Mouse (Mus musculus) monocyte, adult 5-6 weeks (primary cell): ENCODE data around the gene Fank1. TPM values are rescaled to one million over a fixed set of nuclear protein-coding genes. Genes with fewer than 3 reads are reported as not detected.

Source experiments
- ATAC-seq: fragments of 153-309, 156-312 bp; replicated peaks from 2 replicates; pipeline ENCODE4 v1.8.0; 2017; ENCODE audit warnings: mild to moderate bottlenecking; ENCODE audit not compliant: low TSS enrichment, insufficient number of reproducible peaks, severe bottlenecking, poor library complexity, low FRiP score
- total RNA-seq: library from RNA; stranded (forward); fragments of 200-1000, 200-491, 200-594 nt; gene quantifications from 3 replicates; pipeline ENCODE4 v1.2.3, GENCODE M21; 2017

Fank1 gene
- 0.39 TPM in 1 of 3 replicates, not detected in the others for total RNA-seq

DNA sequence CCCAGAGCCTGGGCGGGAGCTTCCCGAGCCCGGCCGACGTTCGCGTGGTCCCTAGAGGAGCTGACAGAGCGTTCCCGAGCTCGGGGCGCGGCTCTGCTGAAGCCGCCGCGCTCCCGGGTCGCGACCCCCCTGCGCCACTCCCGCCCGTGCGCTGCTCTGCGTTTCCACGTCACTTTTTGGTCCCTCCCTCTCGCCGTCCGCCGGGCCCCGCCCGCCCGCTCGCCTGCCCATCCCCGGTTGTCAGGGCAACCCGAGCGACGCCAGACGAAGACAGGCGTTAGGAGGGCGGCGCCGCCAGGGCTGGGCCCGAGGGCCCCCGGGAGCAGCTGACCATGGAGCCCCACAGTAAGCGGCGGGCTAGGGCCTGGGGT, at the start of gene Fank1:
TSS of gene Fank1 (plus strand) at position 236 of the 371 bp plus-strand sequence.
- peak; percentile 68 for ATAC-seq

DNA sequence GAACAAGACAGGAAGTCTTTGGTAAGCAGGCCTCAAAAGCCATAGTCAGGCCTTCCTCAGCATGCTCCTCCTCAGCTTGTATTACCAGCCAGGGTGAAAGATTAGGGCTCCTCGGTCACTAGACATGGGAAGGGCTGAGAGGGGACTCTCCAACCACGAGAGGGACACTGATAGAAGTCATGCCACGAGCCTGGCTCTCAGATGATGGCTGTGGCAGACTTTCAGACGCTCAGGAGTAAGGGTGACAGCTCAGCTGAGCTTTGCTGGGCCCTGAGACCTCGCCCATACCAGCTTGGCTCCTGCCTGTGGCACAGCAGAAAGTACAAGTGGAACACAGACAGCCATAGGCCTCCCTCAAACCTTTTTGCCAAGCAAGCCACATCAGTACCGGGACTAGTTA, 49.6 kb upstream of the Fank1 start:
- no peak for ATAC-seq

DNA sequence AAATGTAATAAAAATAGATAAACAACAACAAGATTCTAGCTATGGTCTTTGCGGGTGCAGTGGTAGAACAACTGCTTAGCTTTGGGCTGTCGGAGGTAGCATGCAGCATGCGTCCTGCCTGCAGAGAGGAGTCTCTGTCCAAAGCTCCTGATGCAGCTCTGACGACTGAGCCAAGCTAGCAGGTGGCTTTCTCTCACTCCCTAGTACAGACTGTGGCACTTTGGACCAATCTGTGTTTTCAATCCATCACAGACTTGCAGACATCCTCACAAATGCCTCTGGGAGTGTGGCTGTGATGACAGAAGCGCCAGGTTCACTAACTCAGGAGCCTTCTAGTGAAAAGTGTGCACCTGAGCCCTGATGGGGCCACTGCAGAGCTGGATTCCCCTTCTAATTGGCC, 47.3 kb upstream of the Fank1 start:
- no peak for ATAC-seq

DNA sequence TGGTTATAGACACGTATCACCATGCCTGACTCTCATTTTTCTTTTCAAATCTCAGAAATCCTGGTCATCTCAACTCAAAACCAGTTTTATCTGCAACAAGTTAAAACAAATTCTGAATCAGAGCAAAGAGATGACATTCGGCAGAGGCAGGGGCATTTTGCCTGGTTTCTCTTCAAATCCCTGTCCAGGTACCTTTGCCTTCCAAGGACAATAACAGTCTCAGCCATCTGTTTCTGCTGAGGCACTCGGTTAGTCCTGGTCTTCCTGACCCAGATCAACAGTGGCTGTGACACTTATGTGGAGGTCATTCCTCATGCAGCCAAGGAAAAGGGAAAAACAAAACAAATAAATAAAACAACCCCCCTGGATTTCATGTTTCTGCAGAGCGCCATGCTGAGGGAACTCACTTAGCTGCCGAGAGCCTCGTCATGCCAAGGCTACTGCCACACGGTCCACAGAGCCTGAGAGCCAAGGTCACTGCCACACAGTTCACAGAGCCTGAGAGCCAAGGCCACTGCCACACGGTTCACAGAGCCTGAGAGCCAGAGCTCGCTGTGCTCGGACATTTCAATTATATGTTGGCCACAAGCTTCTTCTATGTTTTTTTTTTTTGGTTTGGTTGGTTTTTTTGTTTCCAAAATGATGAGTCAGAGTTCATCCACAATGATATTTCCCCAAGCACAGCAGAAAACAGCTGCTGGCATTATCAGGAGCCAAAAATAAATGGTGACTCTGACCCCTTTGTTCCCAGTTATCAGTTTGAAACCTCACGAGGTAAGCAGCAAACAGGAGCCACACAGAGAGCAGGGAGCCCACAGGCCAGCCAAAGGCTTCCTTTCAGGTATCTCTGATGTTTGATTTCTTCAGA, 46.1 kb upstream of the Fank1 start:
- ATAC-seq, result no peak

DNA sequence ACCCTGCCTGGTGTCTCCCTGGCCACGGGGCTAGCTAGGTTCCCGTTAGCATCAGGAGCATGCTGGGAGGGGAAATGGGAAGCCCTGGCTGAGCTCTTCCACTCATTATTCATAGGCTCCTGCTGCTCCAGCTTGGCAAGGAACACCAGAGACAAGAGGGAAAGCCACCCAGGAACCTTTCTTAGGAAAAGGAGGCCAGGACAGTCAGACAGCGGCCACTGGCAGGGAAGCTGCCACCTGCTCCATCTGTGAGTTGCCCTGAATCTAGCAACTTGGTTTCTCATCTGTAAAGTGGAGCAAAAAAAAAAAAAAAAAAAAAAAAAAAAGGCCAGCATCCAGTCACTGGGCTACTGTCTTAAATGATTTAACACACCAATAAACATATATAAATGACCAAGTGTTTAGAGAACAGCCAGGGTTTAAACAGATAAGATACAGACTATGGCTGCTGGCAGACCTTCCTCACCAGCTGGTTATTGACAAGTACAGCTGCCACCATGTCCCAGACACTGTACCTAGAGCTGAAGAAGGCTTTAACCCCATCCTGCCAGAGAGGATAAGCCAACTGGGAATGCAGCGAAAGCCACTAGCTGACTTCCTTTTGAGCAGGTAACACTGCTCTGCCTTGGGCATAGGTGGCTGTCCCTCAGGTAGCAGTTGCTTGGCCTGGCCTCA, 44.6 kb upstream of the Fank1 start:
- no peak for ATAC-seq

DNA sequence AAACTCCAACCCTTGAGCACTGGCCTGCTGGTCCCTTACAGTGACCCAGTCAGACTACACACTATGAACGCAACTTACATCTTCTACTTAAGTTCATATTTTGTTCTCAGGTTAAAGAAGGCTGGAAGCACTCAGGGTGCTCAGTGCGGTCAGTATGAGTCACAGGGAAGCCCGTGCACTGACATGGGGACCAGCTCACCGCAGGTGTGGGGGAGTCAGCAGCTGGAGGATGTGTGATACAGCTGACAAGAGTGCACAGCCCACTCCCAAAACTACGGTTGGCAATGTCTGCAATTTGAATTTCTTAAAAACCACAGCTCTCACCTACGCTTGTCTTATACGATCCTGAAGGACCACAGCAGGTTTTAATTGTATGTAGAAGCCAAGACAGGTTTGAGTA, 36.1 kb upstream of the Fank1 start:
- ATAC-seq, result no peak

DNA sequence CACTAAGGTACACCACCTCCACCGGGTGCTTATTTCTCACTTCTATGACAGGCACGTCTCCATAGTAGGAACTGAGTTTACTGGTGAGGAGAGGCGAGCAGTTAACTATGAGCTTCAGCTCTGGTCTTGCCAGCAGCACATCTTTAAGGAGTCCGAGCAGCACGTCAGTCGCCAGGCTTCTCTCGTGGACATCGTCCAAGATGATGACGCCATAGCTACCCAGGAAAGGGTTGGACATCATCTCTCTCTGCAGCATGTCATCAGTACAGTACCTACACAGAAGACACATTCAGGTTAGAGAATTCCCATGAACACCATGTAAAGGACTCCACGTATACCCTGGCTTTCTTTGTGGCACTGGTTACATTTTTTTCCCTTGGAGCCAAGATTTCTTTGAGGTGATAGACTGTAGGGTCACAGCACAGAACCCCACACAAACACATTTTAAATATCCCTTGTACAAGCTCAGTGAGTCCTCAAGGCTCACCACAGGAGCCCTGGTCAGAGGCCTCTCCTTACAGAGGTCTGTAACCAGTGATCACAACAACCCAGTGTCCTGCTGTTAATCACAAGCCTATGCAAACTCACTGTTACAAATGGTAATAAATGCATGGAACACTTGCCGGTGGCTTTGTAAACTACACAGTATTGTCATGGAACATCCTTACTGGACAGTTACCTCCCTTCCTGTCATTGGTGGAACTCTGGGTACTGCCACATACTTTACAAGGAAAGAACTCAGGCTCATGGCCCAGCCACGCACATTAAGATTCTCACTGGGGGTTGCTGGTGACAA, 33.9 kb upstream of the Fank1 start:
- ATAC-seq, result no peak

DNA sequence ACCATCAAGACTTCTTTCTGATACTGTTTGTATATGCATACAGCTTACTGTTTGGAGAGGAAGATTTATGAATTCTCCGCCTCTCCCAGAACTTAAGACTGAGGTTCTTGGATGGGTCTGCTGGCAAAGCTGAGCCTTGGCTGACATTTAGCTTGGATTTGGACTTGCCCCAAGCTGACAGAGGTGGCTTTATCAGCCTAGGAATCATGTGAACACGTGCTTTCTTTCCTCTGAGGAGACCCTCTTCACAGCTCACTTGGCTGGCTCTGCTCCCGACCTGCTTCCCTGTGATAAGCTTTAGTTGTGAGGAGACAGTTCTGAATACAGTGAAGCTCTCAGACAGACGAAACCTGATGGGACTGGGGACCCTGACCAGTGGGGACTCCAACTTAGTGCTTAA, 33.0 kb upstream of the Fank1 start:
- ATAC-seq, result no peak

DNA sequence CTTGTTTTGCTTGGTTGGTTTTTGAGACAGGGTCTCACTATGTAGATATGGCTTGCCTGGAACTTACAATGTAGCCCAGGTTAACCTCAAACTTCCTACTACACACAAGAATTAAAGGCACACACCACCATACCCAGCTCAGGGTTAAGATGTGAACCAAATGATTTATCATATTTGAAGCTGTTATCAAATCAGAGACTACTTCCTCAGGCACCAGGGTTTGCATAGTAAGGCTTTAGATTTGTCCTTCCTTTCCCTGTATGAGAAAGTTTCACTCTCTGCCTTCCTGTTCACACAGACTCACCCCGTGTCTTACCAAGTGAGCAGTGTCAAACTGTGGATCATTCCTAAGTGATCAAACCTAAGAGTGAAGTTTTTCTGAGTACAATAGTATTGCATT, 32.5 kb upstream of the Fank1 start:
- ATAC-seq, result no peak

DNA sequence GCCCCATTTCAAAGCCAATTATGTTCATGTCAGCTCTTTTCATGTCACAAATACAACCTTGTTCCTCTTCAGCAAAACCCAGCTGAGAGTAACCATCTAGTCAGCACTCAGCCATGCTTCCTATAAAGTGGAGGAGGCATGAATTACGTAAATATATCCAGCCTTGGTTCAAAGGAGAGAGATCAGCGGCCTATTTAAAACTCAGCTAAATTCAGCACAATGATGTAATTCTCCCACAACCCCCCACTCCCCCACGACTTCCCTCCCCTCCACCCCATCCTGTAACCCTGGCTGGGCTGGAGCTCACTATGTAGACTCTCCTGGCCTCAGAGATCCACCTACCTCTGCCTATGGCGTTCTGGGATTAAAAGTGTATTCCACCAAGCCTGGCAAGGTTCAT, 32.0 kb upstream of the Fank1 start:
- no peak for ATAC-seq

DNA sequence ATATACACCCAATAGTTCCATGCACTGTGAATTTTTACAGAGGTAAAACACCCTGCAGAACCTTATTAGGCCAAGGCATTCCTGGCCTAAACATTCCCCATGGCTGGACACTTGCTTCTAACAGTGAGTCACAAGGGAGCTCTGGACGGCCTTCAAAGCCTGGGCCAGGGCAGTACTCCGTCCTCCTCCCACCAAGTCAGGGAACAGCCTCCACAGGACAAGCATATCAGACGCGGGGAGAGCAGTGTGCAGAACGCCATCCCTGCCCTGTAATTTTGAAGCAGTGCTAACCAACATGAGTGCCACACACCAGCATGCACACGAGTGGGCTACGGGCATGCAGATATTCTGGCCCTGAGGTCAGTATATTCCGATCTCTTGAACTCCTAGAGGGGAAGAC, 29.3 kb upstream of the Fank1 start:
- ATAC-seq, result no peak

DNA sequence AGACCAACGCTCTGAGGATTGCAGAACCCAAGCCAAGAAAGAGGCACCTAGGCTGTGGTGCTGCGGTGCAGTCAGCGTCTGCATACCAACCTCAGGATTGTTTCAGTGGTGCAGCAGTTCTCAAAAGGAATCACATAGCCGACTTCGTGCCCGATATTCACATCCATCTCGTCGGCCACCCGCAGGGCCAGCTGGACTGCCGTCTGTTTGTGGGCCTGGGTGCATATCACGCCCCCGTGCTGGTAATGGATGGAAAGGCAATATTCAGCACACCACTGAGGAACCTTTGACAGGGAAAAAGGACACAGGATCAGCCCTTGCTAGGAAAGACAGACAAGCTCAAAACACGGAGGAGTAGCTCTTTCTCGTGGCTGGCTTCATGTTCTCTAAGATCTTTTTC, 27.9 kb upstream of the Fank1 start:
- ATAC-seq, result no peak

DNA sequence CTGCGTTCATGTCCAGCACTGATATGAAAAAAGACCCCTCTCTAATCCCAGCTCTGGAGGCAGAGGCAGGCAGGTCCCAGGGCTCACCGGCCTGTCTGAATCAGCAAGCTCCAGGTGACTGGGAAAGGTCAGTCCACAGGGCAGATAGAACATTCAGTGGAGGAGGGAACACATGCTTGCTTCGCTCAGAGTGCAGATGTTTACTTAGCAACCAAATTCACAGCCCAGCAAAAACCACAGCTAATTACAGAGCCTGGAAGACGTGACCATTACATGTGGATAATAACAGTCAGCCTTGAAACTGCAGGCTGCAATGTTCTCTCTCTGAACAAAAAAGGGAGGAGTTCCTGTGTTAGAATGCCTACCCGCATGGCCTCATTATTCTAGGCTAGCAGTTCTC, 26.0 kb upstream of the Fank1 start:
- ATAC-seq, result no peak

DNA sequence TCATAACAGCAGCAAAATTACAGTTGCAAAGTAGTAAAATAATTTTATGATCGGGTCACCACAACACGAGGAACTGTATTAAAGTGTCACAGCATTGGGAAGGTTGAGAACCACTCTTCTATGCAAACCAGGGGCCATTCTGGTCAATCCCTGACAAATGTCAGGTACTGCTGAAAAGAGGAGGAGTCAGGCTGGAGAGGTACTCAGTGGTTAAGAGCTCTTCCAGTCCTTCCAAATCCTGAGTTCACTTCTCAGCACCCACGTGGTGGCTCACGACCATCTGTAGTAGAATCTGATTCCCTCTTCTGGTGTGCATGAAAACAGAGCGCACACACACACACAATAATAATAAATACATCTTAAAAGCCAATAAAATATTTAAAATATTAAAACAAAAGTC, 25.5 kb upstream of the Fank1 start:
- no peak for ATAC-seq

DNA sequence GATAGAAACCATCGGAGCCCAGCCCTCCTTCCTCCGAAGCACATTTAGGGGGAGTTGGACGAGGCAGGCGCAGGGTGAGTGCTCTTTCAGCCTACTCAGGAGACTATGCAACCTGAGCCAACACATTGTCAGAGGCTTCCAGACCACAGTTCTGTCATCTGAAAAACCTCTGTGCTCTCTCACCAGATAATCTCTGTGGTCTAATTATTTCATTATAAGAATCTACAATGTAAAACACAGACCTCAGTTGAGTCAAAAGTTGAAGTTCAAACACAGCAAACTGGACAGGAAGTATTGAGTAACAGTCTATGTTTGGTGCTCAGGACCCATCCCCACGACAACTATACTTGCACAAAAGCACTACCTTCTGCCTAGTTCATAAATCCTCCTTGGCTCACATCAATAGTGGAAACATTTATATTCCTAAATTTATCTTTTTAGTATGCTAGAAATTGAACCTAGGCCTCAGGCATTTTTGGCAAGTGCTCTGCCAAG, 18.7 kb upstream of the Fank1 start:
- no peak for ATAC-seq

DNA sequence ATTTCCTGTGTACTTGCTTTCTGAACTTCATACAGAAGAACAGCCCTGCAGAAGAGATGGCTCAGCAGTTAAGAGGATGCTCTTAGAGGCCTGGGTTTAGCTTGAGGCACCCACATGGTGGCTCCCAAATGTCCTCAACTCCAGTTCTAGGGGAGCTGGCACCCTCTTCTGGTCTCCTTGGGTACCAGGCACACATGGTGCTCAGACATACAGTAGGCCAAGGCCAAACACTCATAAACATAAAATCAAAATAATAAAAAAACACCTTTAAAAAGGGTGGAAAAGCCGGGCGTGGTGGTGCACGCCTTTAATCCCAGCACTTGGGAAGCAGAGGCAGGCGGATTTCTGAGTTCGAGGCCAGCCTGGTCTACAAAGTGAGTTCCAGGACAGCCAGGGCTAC, 17.9 kb upstream of the Fank1 start:
- no peak for ATAC-seq

DNA sequence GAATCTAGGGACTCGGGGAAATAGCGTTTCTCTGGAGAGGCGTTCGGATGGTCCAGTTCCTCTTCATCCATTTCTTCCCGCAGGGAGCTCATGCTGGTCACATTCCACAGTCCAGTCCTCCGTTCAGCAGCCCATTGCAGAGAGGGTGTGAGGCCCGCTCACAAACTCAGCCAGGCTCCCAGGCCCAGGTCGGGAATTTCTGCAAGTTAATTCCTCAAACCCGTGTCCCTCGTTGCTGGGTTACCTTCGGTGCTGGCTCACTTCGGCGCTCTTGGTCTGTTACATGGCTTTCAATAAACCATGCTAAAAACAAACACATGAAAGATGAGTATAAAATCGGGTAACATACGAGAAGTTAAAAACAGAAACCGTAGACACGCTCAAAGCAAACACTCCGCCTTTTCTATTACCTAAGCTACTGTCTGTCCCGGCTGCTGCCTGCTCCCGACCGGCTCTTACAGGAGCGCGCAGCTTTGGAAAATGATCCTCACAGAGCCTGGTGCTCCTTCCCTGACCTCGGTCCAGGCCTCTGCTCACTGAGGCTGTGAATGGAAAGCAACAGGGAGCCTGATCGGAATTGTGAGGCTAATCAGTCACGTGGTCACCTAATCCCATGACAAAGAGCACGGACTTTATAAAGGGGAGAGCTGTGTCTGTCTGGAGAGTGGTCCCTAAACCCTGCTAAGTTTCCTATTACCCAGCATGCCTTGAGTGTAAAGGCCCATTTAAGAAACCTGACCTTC, 16.9 kb upstream of the Fank1 start:
- no peak for ATAC-seq

DNA sequence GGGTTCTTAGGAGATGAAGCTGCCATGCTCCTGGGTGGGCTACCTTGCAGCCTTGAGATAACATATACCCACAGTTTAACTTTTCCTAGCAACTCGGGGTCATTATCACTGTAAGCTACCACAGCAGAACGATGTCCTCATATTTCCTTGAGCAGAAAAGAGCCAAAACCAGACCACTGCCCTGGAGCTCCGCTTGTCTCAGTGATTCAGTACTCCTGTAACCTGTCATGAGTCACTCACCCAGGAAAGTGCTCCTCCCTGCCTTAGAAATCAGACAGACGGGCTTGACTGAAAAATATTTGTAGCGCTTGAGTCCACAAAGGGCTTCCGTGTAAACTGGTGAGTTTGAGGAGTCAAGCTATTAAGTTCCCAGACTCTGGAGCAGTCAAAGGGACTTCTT, 14.0 kb upstream of the Fank1 start:
- no peak for ATAC-seq

DNA sequence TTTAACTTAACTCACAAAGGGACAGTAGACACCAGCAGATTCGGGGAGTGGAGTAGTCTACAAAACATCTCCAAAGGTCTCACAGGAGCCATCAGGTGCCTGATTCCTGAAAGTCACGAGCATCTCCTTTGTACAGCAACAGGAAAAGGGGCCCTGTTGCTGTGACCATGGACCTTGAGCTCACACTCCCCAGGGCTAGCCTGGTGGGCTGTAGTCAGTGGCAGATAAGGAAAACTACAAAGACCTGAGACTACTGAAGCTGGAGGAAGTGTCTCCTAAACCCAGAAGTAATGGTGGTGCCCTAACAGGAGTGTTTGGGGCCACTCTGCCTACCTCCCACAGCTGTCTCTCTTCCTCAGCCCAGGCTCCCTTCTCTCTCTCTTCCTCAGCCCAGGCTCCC, 12.2 kb upstream of the Fank1 start:
- no peak for ATAC-seq
